ENCODE assay signal across 10 mouse cellular contexts in genomic region chr4:152276389-152277347, GRCm38 (mm10). TPM values are rescaled to one million over a fixed set of nuclear protein-coding genes. Genes with fewer than 3 reads are reported as not detected.
DNase-seq lines count a peak whose midpoint lies in the region; ATAC-seq and TF ChIP-seq lines count a peak whose summit lies in the region.
"Had no signal": no experiment of that assay in that cellular context is flagged by ENCODE, and none has a peak within 500 bp of the region (broad histone marks: within the 10 kb centered on the region; RNA-seq: fewer than 3 reads in every experiment).

No protein-coding gene starts in this region.

- H3K4me1 ChIP-seq in forebrain, embryonic 10.5 days = peaks cover 48% of the 10 kb centered on the region
- H3K4me1 ChIP-seq in forebrain, embryonic 15.5 days = peaks cover 22% of the 10 kb centered on the region
- no peaks in the 10 kb centered on the region for H3K4me1 ChIP-seq in liver, adult 2 months (ENCODE audit: control insufficient read depth, insufficient read depth, low read length)
- peaks cover 9% of the 10 kb centered on the region for H3K4me1 ChIP-seq in embryonic fibroblast, embryonic 13.5 days (ENCODE audit: control insufficient read depth, insufficient read depth, low read length)

- H3K4me3 ChIP-seq in forebrain, embryonic 10.5 days = no peak overlapping the region
- H3K4me3 ChIP-seq in forebrain, embryonic 15.5 days = no peak overlapping the region
- no peak overlapping the region for H3K4me3 ChIP-seq in liver, adult 2 months (ENCODE audit: insufficient read depth, low read depth, low read length)
- no peak overlapping the region for H3K4me3 ChIP-seq in embryonic fibroblast, embryonic 13.5 days (ENCODE audit: insufficient read depth, low read length)
- H3K4me3 ChIP-seq: kidney, embryonic 15.5 days had no signal

- TF ChIP-seq CTCF in liver, adult 2 months (IDR thresholded peaks at IDR 0.05; ENCODE audit: low read depth, low read length) = peak; percentile 70
- peak; percentile 40; the same call in 1 of the 2 replicates for TF ChIP-seq CTCF in embryonic fibroblast, embryonic 13.5 days (IDR thresholded peaks at IDR 0.05; ENCODE audit: borderline replicate concordance, insufficient read depth, low read length)

- DNase-seq in forebrain, embryonic 10.5 days (ENCODE audit: extremely low spot score, low spot score) = peak; percentile 62
- no peak for DNase-seq in liver, adult 2 months (ENCODE audit: extremely low read depth, low read depth, low spot score)
- DNase-seq in liver (no peak), R1 (ENCODE audit: low read depth, low spot score) (peak; percentile 71)
- no peak for DNase-seq in left cerebral cortex, adult 9 months (ENCODE audit: low spot score in 2 of 2)
- no peak for DNase-seq in layer of hippocampus, adult 9-11 months
- DNase-seq: gastrocnemius, postnatal 10 days had no signal

- H3K9ac ChIP-seq in forebrain, embryonic 15.5 days (replicated peaks) = no peak overlapping the region
- H3K9ac ChIP-seq in liver, adult 2 months (ENCODE audit: low read depth, low read length) = no peak overlapping the region
- H3K9ac ChIP-seq: kidney, embryonic 15.5 days had no signal

- TF ChIP-seq POLR2A in liver, adult 2 months (IDR thresholded peaks at IDR 0.05; ENCODE audit: extremely low read depth, insufficient read depth, low read length) = no peak
- TF ChIP-seq POLR2A in embryonic fibroblast, embryonic 13.5 days (IDR thresholded peaks at IDR 0.05; ENCODE audit: low read depth, low read length) = no peak

- WGBS in forebrain, embryonic 10.5 days = 50% methylated on average over 10 of the region's 10 CpGs
- WGBS in forebrain, embryonic 15.5 days = 49% methylated on average over 10 of the region's 10 CpGs
- WGBS in liver, adult 2 months = 64% methylated on average over 10 of the region's 10 CpGs

- no peak for ATAC-seq in forebrain, embryonic 15.5 days (replicated peaks)

- no peak overlapping the region for H3K4me2 ChIP-seq in forebrain, embryonic 15.5 days (replicated peaks)
- H3K4me2 ChIP-seq: kidney, embryonic 15.5 days had no signal

- no peaks in the 10 kb centered on the region for H3K9me3 ChIP-seq in forebrain, embryonic 10.5 days
- H3K9me3 ChIP-seq in forebrain, embryonic 15.5 days = no peaks in the 10 kb centered on the region
- H3K9me3 ChIP-seq: kidney, embryonic 15.5 days had no signal

- H3K27ac ChIP-seq in forebrain, embryonic 10.5 days = no peak overlapping the region
- no peak overlapping the region for H3K27ac ChIP-seq in forebrain, embryonic 15.5 days (replicated peaks)
- H3K27ac ChIP-seq in liver, adult 2 months (replicated peaks; ENCODE audit: insufficient read depth, low read depth, low read length) = no peak overlapping the region
- no peak overlapping the region for H3K27ac ChIP-seq in embryonic fibroblast, embryonic 13.5 days (ENCODE audit: insufficient read depth, low read length)
- H3K27ac ChIP-seq: kidney, embryonic 15.5 days had no signal

- H3K27me3 ChIP-seq in forebrain, embryonic 10.5 days (ENCODE audit: poor library complexity, severe bottlenecking) = peaks cover 89% of the 10 kb centered on the region
- H3K27me3 ChIP-seq in forebrain, embryonic 15.5 days = peaks cover 41% of the 10 kb centered on the region
- peaks cover 4% of the 10 kb centered on the region; the same call in 1 of the 2 replicates for H3K27me3 ChIP-seq in liver, adult 2 months (ENCODE audit: control insufficient read depth, insufficient read depth, low read length)

- H3K36me3 ChIP-seq in forebrain, embryonic 10.5 days (replicated peaks) = peaks cover 2% of the 10 kb centered on the region; the same call in 1 of the 2 replicates
- H3K36me3 ChIP-seq in forebrain, embryonic 15.5 days = no peaks in the 10 kb centered on the region
- H3K36me3 ChIP-seq in liver, adult 2 months (ENCODE audit: control insufficient read depth, insufficient read depth, low read length) = no peaks in the 10 kb centered on the region

- H3K79me2 ChIP-seq in liver, adult 2 months (ENCODE audit: control insufficient read depth, insufficient read depth, low read length) = no peaks in the 10 kb centered on the region

RNA-seq across cellular contexts. Expression of gene Gpr153, which starts 2.6 kb away (rescaled TPM):
- 2.5 and 3.0 TPM in 2 replicates for polyA plus RNA-seq in forebrain, embryonic 10.5 days (2016; fragmentation: Nextera tagmentation; extraction: Ambion mirVana)
- polyA plus RNA-seq in forebrain, embryonic 15.5 days (2015; fragmentation: Nextera tagmentation; extraction: Ambion mirVana) = 5.7 and 6.3 TPM in 2 replicates
- 0.46 and 0.54 TPM in 2 replicates for total RNA-seq in liver, adult 2 months (2014; rRNA removed)
- 0.98 and 1.1 TPM in 2 replicates for polyA plus RNA-seq in liver, adult 2 months (2012; rRNA removed)
- polyA plus RNA-seq in embryonic fibroblast, embryonic 13.5 days (2011; ENCODE audit: insufficient read length, low read depth, missing spikeins) = 58.7 and 79.1 TPM in 2 replicates

RNA-seq across cellular contexts. Expression of gene Hes3, which starts 14.8 kb away (rescaled TPM):
- polyA plus RNA-seq in forebrain, embryonic 10.5 days (2016; fragmentation: Nextera tagmentation; extraction: Ambion mirVana) = 0.38 and 0.92 TPM in 2 replicates
- polyA plus RNA-seq in forebrain, embryonic 15.5 days (2015; fragmentation: Nextera tagmentation; extraction: Ambion mirVana) = 0.09 and 0.13 TPM in 2 replicates
- not detected in 2 replicates for total RNA-seq in liver, adult 2 months (2014; rRNA removed)
- not detected in 2 replicates for polyA plus RNA-seq in liver, adult 2 months (2012; rRNA removed)
- not detected in 2 replicates for polyA plus RNA-seq in embryonic fibroblast, embryonic 13.5 days (2011; ENCODE audit: insufficient read length, low read depth, missing spikeins)
- total RNA-seq: gastrocnemius, postnatal 10 days had no signal
- polyA plus RNA-seq: kidney, embryonic 15.5 days had no signal

RNA-seq across cellular contexts. Expression of gene Icmt, which starts 20.4 kb away (rescaled TPM):
- polyA plus RNA-seq in forebrain, embryonic 10.5 days (2016; fragmentation: Nextera tagmentation; extraction: Ambion mirVana) = 23.3 and 26.1 TPM in 2 replicates
- polyA plus RNA-seq in forebrain, embryonic 15.5 days (2015; fragmentation: Nextera tagmentation; extraction: Ambion mirVana) = 17.6 and 18.6 TPM in 2 replicates
- 13.2 and 14.9 TPM in 2 replicates for total RNA-seq in liver, adult 2 months (2014; rRNA removed)
- 16.5 and 17.6 TPM in 2 replicates for polyA plus RNA-seq in liver, adult 2 months (2012; rRNA removed)
- 34.2 and 42.7 TPM in 2 replicates for polyA plus RNA-seq in embryonic fibroblast, embryonic 13.5 days (2011; ENCODE audit: insufficient read length, low read depth, missing spikeins)

RNA-seq across cellular contexts. Expression of gene Rnf207, which starts 42.1 kb away (rescaled TPM):
- 0.92 and 1.3 TPM in 2 replicates for polyA plus RNA-seq in forebrain, embryonic 10.5 days (2016; fragmentation: Nextera tagmentation; extraction: Ambion mirVana)
- polyA plus RNA-seq in forebrain, embryonic 15.5 days (2015; fragmentation: Nextera tagmentation; extraction: Ambion mirVana) = 1.8 and 2.9 TPM in 2 replicates
- total RNA-seq in liver, adult 2 months (2014; rRNA removed) = not detected in 2 replicates
- polyA plus RNA-seq in liver, adult 2 months (2012; rRNA removed) = 0.13 TPM in 1 of 2 replicates, not detected in the other
- 0.81 and 1.5 TPM in 2 replicates for polyA plus RNA-seq in embryonic fibroblast, embryonic 13.5 days (2011; ENCODE audit: insufficient read length, low read depth, missing spikeins)

RNA-seq across cellular contexts. Expression of gene Rpl22, which starts 48.9 kb away (rescaled TPM):
- 363 and 368 TPM in 2 replicates for polyA plus RNA-seq in forebrain, embryonic 10.5 days (2016; fragmentation: Nextera tagmentation; extraction: Ambion mirVana)
- polyA plus RNA-seq in forebrain, embryonic 15.5 days (2015; fragmentation: Nextera tagmentation; extraction: Ambion mirVana) = 216 and 221 TPM in 2 replicates
- total RNA-seq in liver, adult 2 months (2014; rRNA removed) = 170 and 199 TPM in 2 replicates
- polyA plus RNA-seq in liver, adult 2 months (2012; rRNA removed) = 22.2 and 22.9 TPM in 2 replicates
- polyA plus RNA-seq in embryonic fibroblast, embryonic 13.5 days (2011; ENCODE audit: insufficient read length, low read depth, missing spikeins) = 1,143 and 1,246 TPM in 2 replicates

Comparison
In these comparisons a context has a peak if more than half of its experiments do, and no peak if none do; other contexts are left out.
1. DNase-seq: peak in forebrain, embryonic 10.5 days (single experiment) and R1 (single experiment); none in liver, adult 2 months (single experiment), liver (single experiment), left cerebral cortex, adult 9 months (0 of 2) and layer of hippocampus, adult 9-11 months (single experiment).